Mouse (Mus musculus) Muller cell, postnatal 12 days (primary cell): Measurements from ENCODE around the gene Ttll9.
A peak's percentile ranks its signal among the peaks of the same experiment; 100 is the strongest.

Experiments used
- DNase-seq: peaks from one replicate; pipeline ENCODE4 v3.0.0-alpha.2; 2015; ENCODE audit errors: inconsistent ontology term

Ttll9 gene

GRCm38 (mm10) chr2:153049997-153050358 is 87.7 kb downstream of the Ttll9 start:
- no peak for DNase-seq

- DNase-seq: no peak
Measured at GRCm38 (mm10) chr2:153051095-153051494, 88.8 kb downstream of the Ttll9 start.

- DNase-seq: no peak
Measured at GRCm38 (mm10) chr2:153051537-153051936, 89.3 kb downstream of the Ttll9 start.

GRCm38 (mm10) chr2:153052700-153053351 is 90.5 kb downstream of the Ttll9 start:
- DNase-seq: peak; percentile 2

GRCm38 (mm10) chr2:153053896-153054295 is 91.6 kb downstream of the Ttll9 start:
- no peak for DNase-seq

- DNase-seq: no peak
Measured at GRCm38 (mm10) chr2:153055270-153055920, 93.1 kb downstream of the Ttll9 start.
